In genomic region chr9:103582249-103582961, GRCm38 (mm10) we compare ENCODE assay signal across 12 mouse cellular contexts.
"Had no signal": no experiment of that assay in that cellular context is flagged by ENCODE, and none has a peak within 500 bp of the region (broad histone marks: within the 10 kb centered on the region; RNA-seq: fewer than 3 reads in every experiment).

No protein-coding gene starts in this region.

- DNase-seq: kidney, postnatal 10 days; kidney, postnatal 4 days; liver; liver, embryonic 13.5 days; liver, postnatal 0 days; lung, postnatal 14 days had no signal

- H3K27ac ChIP-seq: limb, embryonic 12.5 days; liver, embryonic 13.5 days; lung, embryonic 15.5 days; macrophage; midbrain, embryonic 15.5 days; neural tube, embryonic 12.5 days; stomach, postnatal 0 days had no signal

- H3K4me1 ChIP-seq: limb, embryonic 12.5 days; liver, embryonic 13.5 days; lung, embryonic 15.5 days had no signal

- H3K36me3 ChIP-seq: limb, embryonic 12.5 days; liver, embryonic 13.5 days; lung, embryonic 15.5 days; midbrain, embryonic 15.5 days; neural tube, embryonic 12.5 days had no signal

- H3K9me3 ChIP-seq: limb, embryonic 12.5 days; liver, embryonic 13.5 days; lung, embryonic 15.5 days; midbrain, embryonic 15.5 days had no signal

- H3K9ac ChIP-seq: limb, embryonic 12.5 days; liver, embryonic 13.5 days; liver, postnatal 0 days; lung, embryonic 15.5 days; midbrain, embryonic 15.5 days; neural tube, embryonic 12.5 days had no signal

- H3K27me3 ChIP-seq: limb, embryonic 12.5 days; liver, embryonic 13.5 days; lung, embryonic 15.5 days; midbrain, embryonic 15.5 days; neural tube, embryonic 12.5 days had no signal

- H3K4me3 ChIP-seq: limb, embryonic 12.5 days; liver, embryonic 13.5 days; lung, embryonic 15.5 days; midbrain, embryonic 15.5 days; neural tube, embryonic 12.5 days had no signal

- H3K4me2 ChIP-seq: limb, embryonic 12.5 days; liver, embryonic 13.5 days; lung, embryonic 15.5 days; midbrain, embryonic 15.5 days; neural tube, embryonic 12.5 days had no signal

- ATAC-seq: liver, postnatal 0 days; midbrain, embryonic 15.5 days had no signal
